9 mouse cellular contexts compared by ENCODE assay signal in the genomic region with DNA sequence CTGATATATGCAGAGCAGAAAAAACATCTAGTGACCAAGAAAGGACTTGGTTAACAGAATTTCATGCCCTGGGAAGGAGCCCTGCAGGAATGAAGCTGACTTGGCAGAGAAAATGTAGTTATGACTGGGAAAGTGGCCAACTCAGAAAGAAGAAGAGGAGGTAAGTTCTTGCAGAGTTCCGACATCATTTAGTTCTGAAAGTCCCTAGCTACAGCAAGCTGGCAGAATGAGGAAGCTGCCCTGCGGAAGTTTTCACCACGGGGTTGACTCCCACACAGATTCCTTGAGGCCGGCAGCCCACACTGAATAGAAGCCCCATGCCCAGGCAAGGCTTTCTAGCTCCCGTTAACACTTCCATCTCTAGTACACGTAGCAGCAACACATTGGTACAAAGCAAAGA. TPM values are rescaled to one million over a fixed set of nuclear protein-coding genes. Genes with fewer than 3 reads are reported as not detected.
DNase-seq lines count a peak whose midpoint lies in the region; ATAC-seq and TF ChIP-seq lines count a peak whose summit lies in the region.
"Had no signal": no experiment of that assay in that cellular context is flagged by ENCODE, and none has a peak within 500 bp of the region (broad histone marks: within the 10 kb centered on the region; RNA-seq: fewer than 3 reads in every experiment).

No protein-coding gene starts in this region.

- peak overlapping the region; percentile 21 to 53 (median 33) for H3K4me3 ChIP-seq in CH12.LX (replicated peaks in 1 of 3; ENCODE audit: low read depth in 2 of 3, low read length in 2 of 3, poor library complexity in 1 of 3)
- no peak overlapping the region for H3K4me3 ChIP-seq in embryonic fibroblast, embryonic 13.5 days (ENCODE audit: insufficient read depth, low read length)
- H3K4me3 ChIP-seq: neural tube, embryonic 12.5 days had no signal

- peaks cover 5 to 9% of the 10 kb centered on the region in 2 experiments for H3K36me3 ChIP-seq in CH12.LX (replicated peaks in 1 of 2; ENCODE audit: control insufficient read depth in 1 of 2, insufficient read depth in 1 of 2, low read length in 1 of 2)

- H3K27ac ChIP-seq in CH12.LX (ENCODE audit: insufficient read depth, low read depth), result peak overlapping the region; percentile 73
- peak overlapping the region; percentile 79 for H3K27ac ChIP-seq in embryonic fibroblast, embryonic 13.5 days (ENCODE audit: insufficient read depth, low read length)
- H3K27ac ChIP-seq: neural tube, embryonic 12.5 days had no signal

- H3K9me3 ChIP-seq in CH12.LX (replicated peaks; ENCODE audit: low read length), result no peaks in the 10 kb centered on the region
- H3K9me3 ChIP-seq: neural tube, embryonic 12.5 days had no signal

- H3K79me2 ChIP-seq in CH12.LX (replicated peaks; ENCODE audit: control insufficient read depth, extremely low read depth, insufficient read depth, poor library complexity, severe bottlenecking), result peaks cover 70% of the 10 kb centered on the region

- intact Hi-C loops in left cerebral cortex, postnatal 4 days (cut with DNase I), result loop anchor here (10.0 kb wide), 1 partner anchor 233 kb away; the partner anchor contains the start of gene Gpr85

- ATAC-seq in cerebellum, adult (ENCODE audit: insufficient number of reproducible peaks, low FRiP score, low TSS enrichment), result peak; percentile 48

- TF ChIP-seq EP300 in CH12.LX (IDR thresholded peaks at IDR 0.05; ENCODE audit: low read length), result peak; percentile 69

- in situ Hi-C loops in CH12.LX (cut with MboI; ENCODE audit: low pct_ligation_motif_present, low pct_unique_long_range_greater_than_20kb, low sequenced_read_pairs), result no loop called here

- H3K9ac ChIP-seq in CH12.LX (ENCODE audit: insufficient read depth, low read depth), result peak overlapping the region; percentile 84
- H3K9ac ChIP-seq: neural tube, embryonic 12.5 days had no signal

- dilution Hi-C loops in CH12.LX (cut with MboI; ENCODE audit: extremely low pct_ligation_motif_present, extremely low pct_unique_long_range_greater_than_20kb, low sequenced_read_pairs), result no loop called here

- no peaks in the 10 kb centered on the region for H3K27me3 ChIP-seq in CH12.LX (replicated peaks)
- H3K27me3 ChIP-seq: neural tube, embryonic 12.5 days had no signal

- peaks cover 6 to 72% of the 10 kb centered on the region in 2 experiments for H3K4me1 ChIP-seq in CH12.LX (ENCODE audit: control insufficient read depth in 1 of 2, insufficient read depth in 2 of 2)
- H3K4me1 ChIP-seq in embryonic fibroblast, embryonic 13.5 days (ENCODE audit: control insufficient read depth, insufficient read depth, low read length), result peaks cover 2% of the 10 kb centered on the region; the same call in 1 of the 2 replicates

- TF ChIP-seq CTCF in CH12.LX (conservative IDR thresholded peaks at IDR 0.05 in 1 of 2, IDR thresholded peaks at IDR 0.05 in 1 of 2; ENCODE audit: low read depth in 2 of 2, low read length in 2 of 2), result no peak
- TF ChIP-seq CTCF in embryonic fibroblast, embryonic 13.5 days (IDR thresholded peaks at IDR 0.05; ENCODE audit: borderline replicate concordance, insufficient read depth, low read length), result no peak

- no peak for DNase-seq in cerebellum, adult 11 months
- DNase-seq in CH12.LX (ENCODE audit: extremely low read depth), result peak; percentile 78
- peak; percentile 36 for DNase-seq in heart, postnatal 4 days
- DNase-seq in left cerebral cortex, postnatal 4 days, result peak; percentile 18
- DNase-seq in right cerebral cortex, postnatal 25 days, result peak; percentile 38
- no peak for DNase-seq in thymus, postnatal 10 days (ENCODE audit: low spot score in 2 of 2)

- TF ChIP-seq POLR2A in CH12.LX (IDR thresholded peaks at IDR 0.05; ENCODE audit: low read depth, low read length), result peak; percentile 30; the same call in 1 of the 2 replicates
- TF ChIP-seq POLR2A in embryonic fibroblast, embryonic 13.5 days (IDR thresholded peaks at IDR 0.05; ENCODE audit: low read depth, low read length), result no peak

- no peak for TF ChIP-seq RAD21 in CH12.LX (IDR thresholded peaks at IDR 0.05; ENCODE audit: low read depth, low read length)

- H3K4me2 ChIP-seq in CH12.LX (ENCODE audit: insufficient read depth, low read depth, poor library complexity, severe bottlenecking), result peak overlapping the region; percentile 98
- H3K4me2 ChIP-seq: neural tube, embryonic 12.5 days had no signal

TF ChIP-seq in CH12.LX, 34 proteins besides CTCF, POLR2A, EP300 and RAD21:
- TF ChIP-seq JUN (IDR thresholded peaks at IDR 0.05; ENCODE audit: insufficient read depth, low read depth, low read length), result no peak
- no peak for TF ChIP-seq USF1 (IDR thresholded peaks at IDR 0.05; ENCODE audit: low read depth, low read length)
- TF ChIP-seq BHLHE40 (IDR thresholded peaks at IDR 0.05; ENCODE audit: low read depth, low read length), result no peak
- no peak for TF ChIP-seq MXI1 (IDR thresholded peaks at IDR 0.05; ENCODE audit: low read depth, low read length)
- no peak for TF ChIP-seq MAFK (IDR thresholded peaks at IDR 0.05; ENCODE audit: insufficient replicate concordance, low read length)
- no peak for TF ChIP-seq UBTF (IDR thresholded peaks at IDR 0.05; ENCODE audit: low read depth, low read length)
- TF ChIP-seq MYC (IDR thresholded peaks at IDR 0.05; ENCODE audit: low read depth, low read length), result peak; percentile 57; the same call in 1 of the 2 replicates
- TF ChIP-seq MEF2A (IDR thresholded peaks at IDR 0.05; ENCODE audit: borderline replicate concordance, low read depth, low read length), result no peak
- TF ChIP-seq CHD1 (IDR thresholded peaks at IDR 0.05; ENCODE audit: low read depth, low read length), result 0 out of 2 replicates have a peak, but pooled peaks have one; percentile 8
- TF ChIP-seq NELFE (IDR thresholded peaks at IDR 0.05; ENCODE audit: low read depth, low read length), result no peak
- TF ChIP-seq GABPA (IDR thresholded peaks at IDR 0.05; ENCODE audit: insufficient replicate concordance, low read depth, low read length), result no peak
- TF ChIP-seq ELF1 (IDR thresholded peaks at IDR 0.05; ENCODE audit: low read depth, low read length), result peak; percentile 70
- TF ChIP-seq RCOR1 (conservative IDR thresholded peaks at IDR 0.05; ENCODE audit: low read depth, low read length), result no peak
- TF ChIP-seq ZKSCAN1 (IDR thresholded peaks at IDR 0.05; ENCODE audit: borderline replicate concordance, low read depth, low read length), result no peak
- peak; percentile 70; the same call in 1 of the 2 replicates for TF ChIP-seq TBP (conservative IDR thresholded peaks at IDR 0.05; ENCODE audit: low read depth, low read length)
- no peak for TF ChIP-seq MAZ (IDR thresholded peaks at IDR 0.05; ENCODE audit: low read depth, low read length)
- no peak for TF ChIP-seq E2F4 (IDR thresholded peaks at IDR 0.05; ENCODE audit: insufficient replicate concordance, low read depth, low read length)
- no peak for TF ChIP-seq USF2 (conservative IDR thresholded peaks at IDR 0.05; ENCODE audit: low read depth, low read length)
- TF ChIP-seq POLR2AphosphoS2 (IDR thresholded peaks at IDR 0.05; ENCODE audit: low read depth, low read length), result no peak
- no peak for TF ChIP-seq HCFC1 (IDR thresholded peaks at IDR 0.05; ENCODE audit: low read depth, low read length)
- TF ChIP-seq MAX (IDR thresholded peaks at IDR 0.05; ENCODE audit: low read length), result no peak
- no peak for TF ChIP-seq KAT2A (IDR thresholded peaks at IDR 0.05; ENCODE audit: insufficient replicate concordance, low read length)
- TF ChIP-seq TCF12 (IDR thresholded peaks at IDR 0.05; ENCODE audit: low read depth, low read length), result no peak
- no peak for TF ChIP-seq CHD2 (IDR thresholded peaks at IDR 0.05; ENCODE audit: low read length)
- TF ChIP-seq PAX5 (IDR thresholded peaks at IDR 0.05; ENCODE audit: low read length), result no peak
- TF ChIP-seq SMC3 (IDR thresholded peaks at IDR 0.05; ENCODE audit: low read depth, low read length), result no peak
- 0 out of 2 replicates have a peak, but pooled peaks have one; percentile 11 for TF ChIP-seq ETS1 (conservative IDR thresholded peaks at IDR 0.05; ENCODE audit: low read depth, low read length)
- peak; percentile 48; the same call in 1 of the 2 replicates for TF ChIP-seq SIN3A (IDR thresholded peaks at IDR 0.05; ENCODE audit: low read length)
- no peak for TF ChIP-seq NRF1 (IDR thresholded peaks at IDR 0.05; ENCODE audit: low read depth, low read length)
- peak; percentile 56; the same call in 1 of the 2 replicates for TF ChIP-seq IRF4 (IDR thresholded peaks at IDR 0.05; ENCODE audit: low read depth, low read length)
- TF ChIP-seq ZC3H11A (IDR thresholded peaks at IDR 0.05; ENCODE audit: low read depth, low read length), result no peak
- TF ChIP-seq ZNF384 (IDR thresholded peaks at IDR 0.05; ENCODE audit: low read depth, low read length), result no peak
- no peak for TF ChIP-seq ZMIZ1 (IDR thresholded peaks at IDR 0.05; ENCODE audit: low read depth, low read length)
- 0 out of 2 replicates have a peak, but pooled peaks have one; percentile 24 for TF ChIP-seq JUND (conservative IDR thresholded peaks at IDR 0.05; ENCODE audit: low read depth, low read length)

RNA-seq across cellular contexts. Expression of gene Tmem168, which starts 6.3 kb away (rescaled TPM):
- total RNA-seq in CH12.LX (2012; rRNA removed) (35.5 and 36.6 TPM in 2 replicates), CH12.LX (2014; rRNA removed) (57.4 and 59.9 TPM in 2 replicates)
- 27.9 and 30.0 TPM in 2 replicates for polyA plus RNA-seq in CH12.LX (2012; ENCODE audit: insufficient read length, low read depth)
- 37.8 and 46.5 TPM in 2 replicates for polyA plus RNA-seq in embryonic fibroblast, embryonic 13.5 days (2011; ENCODE audit: insufficient read length, low read depth, missing spikeins)
- 10 to 100 TPM; 23.7 to 26.3 TPM for total RNA-seq in heart, postnatal 4 days (2021)
- 10 to 100 TPM; 20.4 to 25.3 TPM for total RNA-seq in left cerebral cortex, postnatal 4 days (2021)

Comparison
In these comparisons a context has a peak if more than half of its experiments do, and no peak if none do; other contexts are left out.
1. DNase-seq: peak in CH12.LX (single experiment), heart, postnatal 4 days (single experiment), left cerebral cortex, postnatal 4 days (single experiment) and right cerebral cortex, postnatal 25 days (single experiment); none in cerebellum, adult 11 months (single experiment) and thymus, postnatal 10 days (0 of 2).